Mouse (Mus musculus) MEL (cell line): ENCODE measurements around the gene Slc25a47. TPM values are rescaled to one million over a fixed set of nuclear protein-coding genes. Genes with fewer than 3 reads are reported as not detected.

ENCODE experiments used
- DNase-seq: peaks from one replicate; pipeline ENCODE4 v3.0.0; 2011; ENCODE audit warnings: low read depth, low spot score
- H3K27ac ChIP-seq: 2 replicates; pipeline ENCODE4 v1.5.1; 2012; ENCODE audit warnings: low read depth, mild to moderate bottlenecking, control low read depth, low read length, moderate library complexity; ENCODE audit not compliant: control insufficient read depth
- H3K27me3 ChIP-seq, 2 experiments: fragments of 150-350 bp in 1 of 2; sonication (generic) in 1 of 2; 2 replicates each; pipeline ENCODE4 v1.6.1; 2012; ENCODE audit warnings: low read length in 2 of 2, mild to moderate bottlenecking in 2 of 2, improper control_type of control experiment in 1 of 2, moderate library complexity in 1 of 2; ENCODE audit not compliant: insufficient read depth in 2 of 2, control insufficient read depth in 1 of 2
- H3K36me3 ChIP-seq, 2 experiments: 2 replicates each; pipeline ENCODE4 v1.6.1; 2012 to 2014; ENCODE audit warnings: low read length in 2 of 2, improper control_type of control experiment in 1 of 2, inconsistent platforms in 1 of 2, mild to moderate bottlenecking in 1 of 2; ENCODE audit not compliant: insufficient read depth in 2 of 2, control insufficient read depth in 1 of 2
- H3K4me1 ChIP-seq, 2 experiments: fragments of 150-350 bp in 1 of 2; sonication (generic) in 1 of 2; 2 replicates each; pipeline ENCODE4 v1.6.1; 2012; ENCODE audit warnings: low read length in 2 of 2, improper control_type of control experiment in 1 of 2, mild to moderate bottlenecking in 1 of 2; ENCODE audit not compliant: insufficient read depth in 2 of 2, control insufficient read depth in 1 of 2
- H3K4me3 ChIP-seq, 2 experiments: fragments of 150-350 bp in 1 of 2; sonication (generic) in 1 of 2; 2 replicates each; pipeline ENCODE4 v1.5.1; 2012; ENCODE audit warnings: low read depth in 2 of 2, low read length in 2 of 2, mild to moderate bottlenecking in 2 of 2, moderate library complexity in 2 of 2, control low read depth in 1 of 2, improper control_type of control experiment in 1 of 2; ENCODE audit not compliant: control insufficient read depth in 1 of 2, insufficient read depth in 1 of 2
- H3K79me2 ChIP-seq: 2 replicates; pipeline ENCODE4 v1.6.1; 2012; ENCODE audit warnings: mild to moderate bottlenecking, low read length, moderate library complexity; ENCODE audit not compliant: control insufficient read depth, poor library complexity, insufficient read depth
- H3K9ac ChIP-seq: 2 replicates; pipeline ENCODE4 v1.6.1; 2012; ENCODE audit warnings: low read depth, mild to moderate bottlenecking, control low read depth, low read length, moderate library complexity; ENCODE audit not compliant: control insufficient read depth, poor library complexity, severe bottlenecking
- H3K9me3 ChIP-seq: fragments of 150-350 bp; sonication (generic); replicated peaks from 2 replicates; pipeline ENCODE4 v1.6.1; 2012; ENCODE audit warnings: mild to moderate bottlenecking, low read length, improper control_type of control experiment, moderate library complexity; ENCODE audit not compliant: insufficient read depth
- CHD1 ChIP-seq: IDR thresholded peaks from 2 replicates; pipeline ENCODE4 v1.6.1; 2012; ENCODE audit warnings: low read depth, mild to moderate bottlenecking, inconsistent platforms, low read length, improper control_type of control experiment
- ELF1 ChIP-seq: IDR thresholded peaks from 2 replicates; pipeline ENCODE4 v1.6.1; 2014; ENCODE audit warnings: low read depth, mild to moderate bottlenecking, inconsistent platforms, low read length, improper control_type of control experiment, moderate library complexity
- EP300 ChIP-seq, 2 experiments: IDR thresholded peaks; 2 replicates each; pipeline ENCODE4 v1.6.1; 2011; ENCODE audit warnings: improper control_type of control experiment in 2 of 2, low read length in 2 of 2, low read depth in 1 of 2, mild to moderate bottlenecking in 1 of 2
- ETS1 ChIP-seq: IDR thresholded peaks from 2 replicates; pipeline ENCODE4 v1.6.1; 2012; ENCODE audit warnings: low read depth, mild to moderate bottlenecking, inconsistent platforms, low read length, improper control_type of control experiment, moderate library complexity
- GABPA ChIP-seq: IDR thresholded peaks from 2 replicates; pipeline ENCODE4 v1.6.1; 2012; ENCODE audit warnings: low read depth, mild to moderate bottlenecking, inconsistent platforms, low read length, improper control_type of control experiment, moderate library complexity
- GATA1 ChIP-seq: IDR thresholded peaks from 2 replicates; pipeline ENCODE4 v1.6.1; 2011; ENCODE audit warnings: low read depth, low read length, improper control_type of control experiment
- MAFK ChIP-seq: IDR thresholded peaks from 2 replicates; pipeline ENCODE4 v1.6.1; 2011; ENCODE audit warnings: low read depth, mild to moderate bottlenecking, low read length, improper control_type of control experiment, borderline replicate concordance
- MAZ ChIP-seq: IDR thresholded peaks from 2 replicates; pipeline ENCODE4 v1.6.1; 2012; ENCODE audit warnings: low read depth, mild to moderate bottlenecking, inconsistent platforms, low read length, improper control_type of control experiment
- MEF2A ChIP-seq: IDR thresholded peaks from 2 replicates; pipeline ENCODE4 v1.6.1; 2014; ENCODE audit warnings: low read depth, mild to moderate bottlenecking, inconsistent platforms, low read length, improper control_type of control experiment; ENCODE audit not compliant: poor library complexity, insufficient replicate concordance, severe bottlenecking; ENCODE audit errors: extremely low read depth
- MXI1 ChIP-seq: IDR thresholded peaks from 2 replicates; pipeline ENCODE4 v1.6.1; 2011; ENCODE audit warnings: mild to moderate bottlenecking, low read depth, low read length, improper control_type of control experiment
- NELFE ChIP-seq: IDR thresholded peaks from 2 replicates; pipeline ENCODE4 v1.6.1; 2011; ENCODE audit warnings: low read depth, low read length, improper control_type of control experiment
- POLR2A ChIP-seq, 2 experiments: IDR thresholded peaks; 2 replicates each; pipeline ENCODE4 v1.6.1; 2011 to 2012; ENCODE audit warnings: low read length in 2 of 2, mild to moderate bottlenecking in 2 of 2, control low read depth in 1 of 2, improper control_type of control experiment in 1 of 2, low read depth in 1 of 2, moderate library complexity in 1 of 2; ENCODE audit not compliant: control insufficient read depth in 1 of 2, insufficient read depth in 1 of 2, poor library complexity in 1 of 2
- POLR2AphosphoS2 ChIP-seq: IDR thresholded peaks from 2 replicates; pipeline ENCODE4 v1.6.1; 2011; ENCODE audit warnings: low read length, improper control_type of control experiment
- RCOR1 ChIP-seq: IDR thresholded peaks from 2 replicates; pipeline ENCODE4 v1.6.1; 2012; ENCODE audit warnings: low read depth, mild to moderate bottlenecking, inconsistent platforms, low read length, improper control_type of control experiment
- SIN3A ChIP-seq: IDR thresholded peaks from 2 replicates; pipeline ENCODE4 v1.6.1; 2012; ENCODE audit warnings: low read length, improper control_type of control experiment, inconsistent platforms
- TAL1 ChIP-seq: IDR thresholded peaks from 2 replicates; pipeline ENCODE4 v1.6.1; 2012; ENCODE audit warnings: mild to moderate bottlenecking, inconsistent platforms, low read length, moderate library complexity, mixed read lengths
- TBP ChIP-seq: IDR thresholded peaks from 2 replicates; pipeline ENCODE4 v1.8.0; 2011; ENCODE audit warnings: low read depth, low read length, improper control_type of control experiment
- UBTF ChIP-seq: IDR thresholded peaks from 2 replicates; pipeline ENCODE4 v1.6.1; 2012; ENCODE audit warnings: low read depth, mild to moderate bottlenecking, inconsistent platforms, low read length, improper control_type of control experiment, moderate library complexity, borderline replicate concordance; ENCODE audit not compliant: insufficient read depth
- USF1 ChIP-seq: IDR thresholded peaks from 2 replicates; pipeline ENCODE4 v1.6.1; 2014; ENCODE audit warnings: low read depth, mild to moderate bottlenecking, inconsistent platforms, low read length, improper control_type of control experiment, moderate library complexity
- USF2 ChIP-seq, 2 experiments: IDR thresholded peaks; 2 replicates each; pipeline ENCODE4 v1.6.1; 2011 to 2012; ENCODE audit warnings: improper control_type of control experiment in 2 of 2, low read length in 2 of 2, borderline replicate concordance in 1 of 2, inconsistent platforms in 1 of 2, low read depth in 1 of 2, mild to moderate bottlenecking in 1 of 2; ENCODE audit not compliant: insufficient read depth in 1 of 2
- ZKSCAN1 ChIP-seq: IDR thresholded peaks from 2 replicates; pipeline ENCODE4 v1.6.1; 2012; ENCODE audit warnings: low read depth, mild to moderate bottlenecking, inconsistent platforms, low read length, improper control_type of control experiment, moderate library complexity
- ZMIZ1 ChIP-seq: IDR thresholded peaks from 2 replicates; pipeline ENCODE4 v1.6.1; 2012; ENCODE audit warnings: low read depth, mild to moderate bottlenecking, inconsistent platforms, low read length, improper control_type of control experiment, moderate library complexity
- polyA plus RNA-seq, 2 experiments: library from polyadenylated mRNA; stranded (reverse) in 1 of 2; unstranded in 1 of 2; fragments of >175 nt in 1 of 2; fragments of >200 nt in 1 of 2; gene quantifications; 2 replicates each; pipeline versions ENCODE4 v1.2.1 to v1.2.4; 2012; ENCODE audit warnings: low replicate concordance in 2 of 2, low read depth in 1 of 2; ENCODE audit not compliant: insufficient read length in 2 of 2, insufficient read depth in 1 of 2, missing spikeins in 1 of 2
- total RNA-seq: library from RNA; depleted of rRNA; stranded (reverse); fragments of 300-350 nt; gene quantifications from 2 replicates; pipeline ENCODE4 v1.2.3, GENCODE M21; 2012

Slc25a47 gene
- total and polyA plus RNA-seq, 3 experiments, result 15.6 to 17.9 TPM; not detected in 1

- Histone ChIP-seq H3K9me3 (no peaks in the 10 kb centered on the region), H3K27me3 (no peaks in the 10 kb centered on the region), H3K4me1 (peaks cover 2 to 19% of the 10 kb centered on the region in 2 experiments; a peak in 3 of 4 replicates), H3K36me3 (peaks cover 0 to 12% of the 10 kb centered on the region in 2 experiments; a peak in 2 of 4 replicates), H3K9ac (no peak overlapping the region), H3K27ac (no peak overlapping the region), H3K79me2 (no peaks in the 10 kb centered on the region), H3K4me3 (no peak overlapping the region)
- no peak for DNase-seq
- no peak for TF ChIP-seq NELFE
- no peak for TF ChIP-seq MAZ
- no peak for TF ChIP-seq ZMIZ1
- TF ChIP-seq POLR2A (IDR thresholded peaks at IDR 0.05; ENCODE audit: control insufficient read depth in 1 of 2, insufficient read depth in 1 of 2, low read depth in 1 of 2, low read length in 2 of 2, poor library complexity in 1 of 2), result no peak
Measured at GRCm38 (mm10) chr12:108904276-108904653, 68.4 kb downstream of the Slc25a47 start.

- H3K9me3 ChIP-seq, result no peaks in the 10 kb centered on the region
- peaks cover 0 to 8% of the 10 kb centered on the region in 2 experiments; a peak in 2 of 4 replicates for H3K36me3 ChIP-seq
- no peak for DNase-seq
- no peak overlapping the region for H3K27ac ChIP-seq
- TF ChIP-seq ETS1 (no peak), POLR2AphosphoS2 (no peak), CHD1 (no peak), TBP (no peak), SIN3A (no peak), EP300 (IDR thresholded peaks at IDR 0.05; ENCODE audit: low read depth in 1 of 2, low read length in 2 of 2) (no peak), ELF1 (no peak), TAL1 (no peak), USF2 (IDR thresholded peaks at IDR 0.05; ENCODE audit: borderline replicate concordance in 1 of 2, insufficient read depth in 1 of 2, low read depth in 1 of 2, low read length in 2 of 2) (no peak), USF1 (no peak), GATA1 (no peak), RCOR1 (no peak), ZKSCAN1 (no peak), MAFK (no peak), MAZ (no peak), UBTF (no peak), MXI1 (no peak), GABPA (no peak), NELFE (no peak), MEF2A (no peak)
- H3K4me1 ChIP-seq, result peaks cover 2 to 19% of the 10 kb centered on the region in 2 experiments; a peak in 3 of 4 replicates
- no peak overlapping the region for H3K4me3 ChIP-seq
- H3K27me3 ChIP-seq, result no peaks in the 10 kb centered on the region
- H3K9ac ChIP-seq, result no peak overlapping the region
- H3K79me2 ChIP-seq, result no peaks in the 10 kb centered on the region
Measured at GRCm38 (mm10) chr12:108905620-108906302, 69.9 kb downstream of the Slc25a47 start.
